Mouse (Mus musculus) embryo, embryonic 11 days (tissue): ENCODE results near the gene Pts.

Experiments
- DNase-seq: peaks from one replicate; pipeline ENCODE4 v3.0.0-alpha.2; 2015

The Pts gene

GRCm38 (mm10) chr9:50528293-50528892, at the start of gene Pts:
Gene Pts, minus strand, starts transcription at chr9:50528724.
- peak; percentile 100 for DNase-seq

DNA sequence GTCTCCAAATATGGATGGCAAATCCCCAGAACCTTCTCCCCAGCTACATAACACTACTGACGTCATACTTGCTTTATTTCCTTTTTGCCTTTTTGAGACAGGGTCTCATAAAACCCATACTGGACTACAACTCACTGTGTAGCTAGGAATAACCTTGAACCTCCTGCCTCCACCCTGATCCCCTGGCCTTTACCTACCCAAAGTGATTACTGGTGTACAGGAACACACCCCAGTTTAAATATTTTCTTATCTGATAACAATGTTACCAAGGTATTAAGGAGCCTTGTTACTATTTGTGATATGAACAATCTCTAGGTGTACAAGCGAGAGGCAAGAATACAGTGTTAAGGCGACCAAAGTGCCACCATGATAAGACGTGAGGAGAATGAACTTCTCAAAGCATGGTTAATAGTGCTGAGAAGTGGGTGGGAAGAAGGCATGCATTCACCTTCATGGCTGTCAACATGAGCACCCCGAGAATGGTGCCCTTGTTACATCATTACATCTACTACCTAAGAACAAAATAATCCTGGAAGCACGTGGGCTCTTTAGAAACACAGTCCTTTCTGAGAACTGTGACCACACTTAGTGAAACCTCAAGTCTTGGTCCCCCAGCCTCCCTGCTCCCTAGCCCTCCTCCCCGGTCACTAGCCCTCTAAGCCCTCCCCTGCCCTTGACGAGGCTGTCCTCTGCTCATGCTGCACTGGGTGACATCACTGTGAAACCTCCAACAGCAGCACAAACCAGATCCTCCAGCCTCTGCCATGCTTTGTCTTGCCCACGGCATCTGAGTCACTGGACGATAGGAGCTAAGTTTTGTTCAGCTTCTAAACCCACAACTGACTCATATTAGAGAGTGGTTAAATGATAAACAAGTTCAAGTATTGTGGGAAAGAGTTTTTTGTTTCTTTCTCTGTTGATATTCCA, 41.3 kb upstream of the Pts start:
- DNase-seq, result no peak

- no peak for DNase-seq
Observed at GRCm38 (mm10) chr9:50567881-50568280, 39.4 kb upstream of the Pts start.

GRCm38 (mm10) chr9:50567372-50567771, 38.8 kb upstream of the Pts start:
- no peak for DNase-seq

DNA sequence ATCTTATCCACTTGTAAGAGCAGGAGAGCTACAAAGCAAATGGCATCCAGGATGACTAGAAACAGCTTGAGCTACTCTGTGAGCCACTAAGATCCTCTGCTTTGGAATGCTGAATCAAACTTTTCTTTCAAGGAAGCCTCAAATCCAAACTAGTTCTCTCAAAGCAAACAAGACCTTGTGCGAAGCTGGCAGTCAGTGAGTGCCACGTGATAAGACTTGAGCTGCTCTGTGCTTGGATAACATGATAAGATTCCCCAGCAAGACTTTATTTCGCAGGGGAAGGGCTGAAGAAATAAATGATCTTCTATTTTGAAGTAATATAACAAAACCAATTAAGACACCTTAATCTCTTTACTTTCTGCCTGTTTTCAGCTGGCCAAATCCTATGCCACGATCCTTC, 37.4 kb upstream of the Pts start:
- no peak for DNase-seq

GRCm38 (mm10) chr9:50565173-50565572, 36.6 kb upstream of the Pts start:
- DNase-seq, result no peak

DNA sequence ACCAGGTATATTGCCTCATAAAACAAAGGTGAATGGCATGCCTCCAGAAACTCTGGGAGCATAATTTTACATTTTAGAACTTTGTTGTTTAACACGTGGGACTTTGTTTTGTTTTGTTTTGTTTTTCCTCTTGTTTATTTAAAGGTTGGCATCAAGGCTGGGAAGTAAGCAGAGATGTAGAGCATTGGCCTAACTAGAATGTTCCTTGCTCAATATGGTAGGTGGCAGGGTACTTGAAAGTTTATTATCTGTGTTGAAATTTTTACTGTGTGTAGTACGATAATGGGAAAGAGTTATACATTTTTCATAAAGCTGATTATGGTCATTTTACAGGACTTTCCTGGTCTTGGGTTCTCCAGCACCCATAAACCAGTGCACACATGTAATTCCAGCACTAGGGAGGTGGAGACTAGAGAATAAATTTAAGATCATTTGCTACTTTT, 33.4 kb upstream of the Pts start:
- no peak for DNase-seq

DNA sequence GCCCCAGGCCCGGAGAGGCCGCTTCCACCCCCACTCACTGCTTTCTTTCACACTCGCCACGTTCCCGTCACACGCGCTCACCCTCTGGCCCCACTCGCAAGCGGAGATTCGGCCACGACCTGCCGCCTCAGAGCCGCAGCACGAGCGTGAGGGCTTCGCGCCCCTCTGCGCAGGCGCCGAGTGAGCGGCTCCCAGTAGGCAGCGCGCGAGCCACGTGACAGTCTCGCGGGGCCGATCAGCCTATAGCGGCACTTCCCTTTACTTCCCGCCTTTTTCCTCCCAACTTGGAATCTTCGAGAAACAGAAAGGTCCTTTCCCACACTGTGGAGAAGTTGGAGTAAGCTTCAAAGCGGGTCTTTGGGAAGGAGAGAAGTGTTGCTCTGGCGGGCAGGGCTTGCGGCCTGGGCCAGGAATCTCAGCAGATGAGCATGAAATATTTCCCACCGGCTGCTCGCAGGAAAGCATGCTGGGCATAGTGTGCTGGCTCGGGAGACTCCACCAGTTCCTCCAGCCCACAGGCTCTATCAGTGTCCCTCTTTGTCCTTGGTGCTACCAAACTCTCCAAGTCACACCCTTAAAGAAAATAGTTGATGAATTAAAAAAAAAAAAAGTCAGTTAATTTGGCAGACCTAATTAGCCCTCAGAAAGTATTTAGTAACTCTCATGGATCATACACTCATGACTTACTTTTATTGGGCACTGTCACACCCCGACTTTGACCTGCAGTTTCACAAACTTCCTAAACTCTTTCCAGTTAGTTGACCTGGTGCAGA, 32.8 kb upstream of the Pts start, which contains the start of gene Tex12:
TSS of gene Tex12 (minus strand) at position 181 of the 773 bp plus-strand sequence.
- DNase-seq, result no peak

DNA sequence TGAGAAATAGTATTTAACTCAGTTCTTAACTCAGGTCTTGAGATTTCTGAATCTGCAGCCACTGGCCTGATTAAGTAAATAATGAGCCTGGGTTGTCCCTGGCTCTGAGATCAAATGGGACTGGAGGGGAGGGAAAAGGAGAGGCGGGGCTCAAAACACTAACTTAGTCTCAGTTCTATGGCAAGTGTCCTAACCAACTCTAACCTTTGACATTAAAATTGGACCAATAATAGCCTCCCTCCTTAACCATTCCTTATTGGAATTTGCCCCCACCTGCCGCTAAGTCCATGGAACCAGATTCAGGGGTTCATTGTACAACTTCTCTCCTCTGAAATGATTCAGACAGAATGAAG, 26.5 kb upstream of the Pts start, which contains the start of gene Bco2:
TSS of gene Bco2 (minus strand) at position 88 of the 353 bp plus-strand sequence.
- DNase-seq, result no peak

DNA sequence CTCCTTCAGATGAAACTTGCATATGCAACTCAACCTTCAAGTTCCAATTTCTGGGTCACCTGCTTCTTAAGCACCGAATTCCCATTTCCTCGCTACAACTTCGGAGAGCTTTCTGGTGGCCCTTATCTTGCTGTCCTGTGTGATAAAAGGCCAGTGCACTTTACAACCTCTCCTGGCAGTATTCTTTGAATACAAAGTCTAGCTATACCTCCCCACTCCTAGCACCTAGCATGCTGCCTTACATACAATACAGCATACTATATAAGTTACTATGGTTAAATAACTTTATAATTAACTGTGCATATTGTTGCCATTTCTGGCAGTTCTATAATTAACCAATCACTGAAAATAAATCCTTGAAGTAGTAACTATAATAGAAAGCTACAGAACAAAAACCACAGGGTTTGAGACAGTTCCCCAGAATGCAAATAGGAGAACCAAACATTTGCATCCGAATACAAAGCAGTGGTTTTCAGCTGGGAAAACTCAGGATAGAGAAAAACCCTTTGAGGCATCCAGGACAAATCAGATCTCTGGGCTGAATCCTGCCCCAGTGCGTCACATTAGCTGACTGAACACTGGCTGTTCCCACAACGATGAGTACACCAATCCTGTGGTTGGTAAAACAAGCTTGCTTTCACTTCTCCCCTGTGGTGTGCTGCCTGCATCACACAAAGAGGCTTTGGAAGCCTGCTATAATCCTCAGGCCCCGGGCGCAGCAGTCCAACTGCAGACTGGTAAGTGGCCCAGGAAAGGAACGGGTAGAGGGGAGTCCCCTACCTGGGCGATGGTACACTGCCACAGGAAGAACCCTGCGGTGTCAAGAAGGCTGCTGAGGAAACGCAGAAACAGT, 25.9 kb upstream of the Pts start, which contains the start of gene Il18:
TSS of gene Il18 (plus strand) at position 587 of the 853 bp plus-strand sequence.
- peak; percentile 67 for DNase-seq

DNA sequence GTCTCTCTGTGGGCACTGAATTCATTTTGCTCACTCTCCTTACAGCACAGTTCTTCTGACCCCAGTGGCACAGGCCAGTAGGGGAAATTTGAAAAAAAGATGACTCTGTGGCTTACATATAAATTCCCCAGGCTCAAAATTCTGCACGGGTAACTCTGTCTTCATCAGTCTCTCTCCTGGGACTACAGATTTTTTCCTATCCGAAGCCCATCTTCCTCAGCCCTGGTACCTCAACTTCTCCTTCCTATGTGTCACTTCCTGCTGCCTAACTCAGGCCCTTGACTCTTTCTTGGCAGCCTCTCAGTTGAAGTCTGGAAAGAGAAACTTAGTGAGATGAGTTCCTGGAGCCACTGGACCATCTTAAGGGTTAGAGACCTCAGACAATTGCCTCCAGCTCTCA, 25.0 kb upstream of the Pts start:
- no peak for DNase-seq

DNA sequence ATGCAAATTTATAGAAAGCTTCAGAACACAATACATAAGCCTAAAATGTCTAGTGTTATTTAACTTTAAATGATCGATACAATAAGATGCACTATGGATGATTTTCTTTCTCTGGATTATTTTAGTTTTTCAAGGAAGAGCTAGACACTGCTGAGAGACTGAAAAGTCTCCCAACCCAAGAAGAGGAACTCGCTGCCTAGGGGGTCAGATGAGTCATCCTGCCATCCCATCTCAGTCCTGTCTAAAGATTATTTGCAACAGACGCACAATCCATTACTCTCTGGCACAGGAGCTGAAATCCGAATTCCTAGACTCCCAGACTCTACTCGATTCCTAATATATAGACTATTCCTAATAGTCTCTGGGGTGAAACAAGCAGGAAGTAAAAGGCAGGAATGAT, 23.7 kb upstream of the Pts start:
- DNase-seq, result no peak

DNA sequence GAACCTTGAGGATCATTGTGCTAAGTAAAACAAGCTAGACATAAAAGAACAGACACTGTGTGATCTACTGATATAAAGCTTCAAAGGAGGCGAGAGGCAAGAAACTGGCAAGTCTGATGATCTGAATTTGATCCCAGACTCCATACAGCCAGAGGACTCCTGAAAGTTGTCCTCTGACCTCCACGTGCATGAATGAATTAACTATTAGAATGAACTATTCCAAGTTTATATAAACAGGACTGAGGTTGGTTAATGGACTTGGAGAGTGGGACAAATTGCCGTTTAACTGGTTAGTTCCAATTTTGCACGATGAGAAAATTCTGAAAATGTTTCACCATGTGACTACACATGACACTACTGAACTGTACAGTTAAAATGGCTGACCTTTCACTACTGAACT, 20.4 kb upstream of the Pts start:
- no peak for DNase-seq

- DNase-seq, result no peak
Observed at GRCm38 (mm10) chr9:50547859-50548478, 19.4 kb upstream of the Pts start.

DNA sequence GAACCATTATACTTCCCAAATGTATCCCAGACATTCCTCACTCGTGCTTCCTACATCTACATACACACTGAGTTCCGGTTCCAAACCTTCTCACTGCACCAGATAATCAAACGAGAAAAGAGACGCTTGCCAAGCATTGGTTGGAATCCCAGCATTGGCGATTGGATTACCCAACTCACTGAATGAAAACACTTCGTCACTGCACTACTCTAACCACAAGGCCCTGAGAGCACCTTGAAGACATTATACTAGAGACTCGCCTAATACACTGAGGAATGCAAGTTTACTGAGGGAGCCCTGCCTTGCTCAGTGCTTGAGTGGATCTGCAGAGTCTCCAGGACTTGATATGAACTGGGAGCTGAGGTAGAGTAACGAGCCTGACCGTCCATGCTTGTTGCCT, 13.9 kb upstream of the Pts start:
- no peak for DNase-seq

DNA sequence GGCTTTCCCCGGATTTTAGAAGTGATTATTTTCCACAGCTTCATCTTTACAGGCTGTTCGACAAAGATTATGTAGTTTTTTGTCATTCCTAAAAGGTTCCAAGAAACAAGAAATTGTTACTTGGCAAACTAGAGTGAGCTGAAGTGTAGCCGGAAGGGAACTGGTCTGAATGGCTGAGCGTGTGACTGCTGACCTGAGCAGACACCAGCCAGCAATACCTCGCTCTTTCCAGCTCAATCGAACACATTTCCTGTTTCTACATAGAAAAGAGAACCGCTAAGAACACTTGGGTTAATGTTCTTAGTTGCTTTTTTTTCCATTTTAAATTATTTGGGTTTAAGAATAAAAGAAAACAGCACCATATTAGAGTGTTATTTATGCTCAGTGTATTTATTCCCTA, 11.6 kb upstream of the Pts start:
- no peak for DNase-seq

- no peak for DNase-seq
Observed at GRCm38 (mm10) chr9:50537295-50537694, 8.8 kb upstream of the Pts start.

GRCm38 (mm10) chr9:50536603-50537135, 8.1 kb upstream of the Pts start:
- no peak for DNase-seq

GRCm38 (mm10) chr9:50535930-50536329, 7.4 kb upstream of the Pts start:
- no peak for DNase-seq

- no peak for DNase-seq
Observed at GRCm38 (mm10) chr9:50533791-50534190, 5.3 kb upstream of the Pts start.

- no peak for DNase-seq
Observed at GRCm38 (mm10) chr9:50533328-50533727, 4.8 kb upstream of the Pts start.

DNA sequence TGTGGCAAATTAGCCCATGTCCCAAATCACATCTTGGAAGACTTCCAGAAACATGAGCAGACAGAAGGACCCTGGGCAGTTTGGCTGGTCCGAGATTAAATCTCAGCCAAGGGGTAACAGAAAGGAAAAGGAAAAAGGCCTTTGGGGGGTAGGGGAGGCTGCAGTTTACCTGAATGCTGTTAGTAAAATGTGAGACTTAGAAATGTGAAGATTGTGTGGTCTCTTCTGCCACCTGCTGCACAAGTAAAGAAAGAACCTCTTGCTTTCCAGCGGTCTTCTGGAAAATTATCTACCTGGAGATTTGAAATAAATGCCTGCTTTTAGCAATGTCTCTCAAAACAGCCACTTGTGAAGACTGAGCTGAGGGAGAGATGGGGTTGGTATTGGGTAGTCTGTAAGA, 2.4 kb upstream of the Pts start:
- peak; percentile 21 for DNase-seq
